Mouse (Mus musculus) E14TG2a.4 (cell line): ENCODE data around the gene Ptpn6.

Experiments used
- CTCF ChIP-seq: conservative IDR thresholded peaks from 2 replicates; pipeline ENCODE4 v1.5.1; 2014; ENCODE audit warnings: low read length
- NANOG ChIP-seq: IDR thresholded peaks from 2 replicates; pipeline ENCODE4 v1.6.1; 2014; ENCODE audit warnings: borderline replicate concordance, low read length, mixed read lengths
- POU5F1 ChIP-seq: IDR thresholded peaks from 2 replicates; pipeline ENCODE4 v1.6.1; 2014; ENCODE audit warnings: low read length, borderline replicate concordance

- TF ChIP-seq CTCF = no peak
- TF ChIP-seq NANOG = no peak
- no peak for TF ChIP-seq POU5F1
Observed at GRCm38 (mm10) chr6:124723541-124723940, 15.0 kb downstream of the Ptpn6 start.
